Mouse (Mus musculus): ENCODE results near the gene Wnt9a. TPM values are rescaled to one million over a fixed set of nuclear protein-coding genes. Genes with fewer than 3 reads are reported as not detected.

Wnt9a gene
- polyA plus RNA-seq, 1 experiment from 2014 or later, result 2.5 TPM

DNA sequence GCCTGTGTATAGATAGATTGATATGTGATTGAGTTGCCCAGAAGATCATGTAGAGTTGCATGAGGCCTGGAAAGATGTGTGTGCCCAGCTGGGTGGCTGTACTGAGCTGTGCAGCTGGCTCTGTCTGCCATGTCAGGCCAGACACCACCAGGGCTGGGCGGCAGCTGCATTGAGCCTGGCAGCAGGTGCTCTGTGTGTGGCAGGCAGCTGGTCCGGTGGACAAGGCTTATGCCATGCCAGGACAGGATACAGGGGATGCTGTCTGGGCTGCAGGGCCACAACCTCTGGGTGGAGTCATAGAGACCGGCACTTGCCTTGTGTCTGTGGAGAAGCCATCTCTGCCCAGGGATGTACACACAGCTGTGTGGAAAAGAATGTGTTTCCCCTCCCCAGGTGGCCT, 16.3 kb downstream of the Wnt9a start:
- H3K4me3 ChIP-seq (ENCODE audit: low read depth, low read length), result no peak overlapping the region
- peaks cover 8% of the 10 kb centered on the region; the same call in 1 of the 2 replicates for H3K4me1 ChIP-seq (replicated peaks; ENCODE audit: control insufficient read depth, insufficient read depth, low read length)
- H3K4me2 ChIP-seq (ENCODE audit: low read length), result no peak overlapping the region
- no peak overlapping the region for H3K9ac ChIP-seq (ENCODE audit: low read length)
- no peaks in the 10 kb centered on the region for H3K36me3 ChIP-seq (ENCODE audit: control insufficient read depth, insufficient read depth, low read length)
- 82% methylated on average over 3 of the region's 3 CpGs for WGBS
- H3K27ac ChIP-seq (ENCODE audit: low read depth), result no peak overlapping the region
- DNase-seq (ENCODE audit: low spot score) (no peak), ATAC-seq (replicated peaks; ENCODE audit: low FRiP score, low TSS enrichment, low read depth) (no peak)
- H3K9me3 ChIP-seq (ENCODE audit: control insufficient read depth, low read length), result no peaks in the 10 kb centered on the region
- no peaks in the 10 kb centered on the region for H3K27me3 ChIP-seq (replicated peaks; ENCODE audit: control insufficient read depth, insufficient read depth, low read length)

DNA sequence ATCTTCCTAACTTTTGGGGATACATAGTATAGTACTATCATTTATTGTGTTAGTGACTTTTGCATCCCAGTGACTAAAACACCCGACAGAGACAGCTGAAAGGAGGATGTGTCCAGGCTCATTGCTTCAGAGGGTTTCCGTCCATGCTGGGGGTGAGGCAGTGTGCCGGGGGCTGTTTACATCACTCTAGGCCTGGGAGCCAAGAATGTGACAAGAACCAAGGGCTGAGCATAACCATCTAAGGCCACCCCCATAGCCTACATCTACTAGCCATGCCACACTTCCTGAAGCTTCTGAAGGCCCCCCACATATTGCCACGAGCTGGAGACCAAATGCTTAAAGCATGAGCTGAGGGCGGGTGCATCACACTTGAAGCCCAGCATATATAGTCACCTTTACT, 18.0 kb downstream of the Wnt9a start:
- Histone ChIP-seq H3K4me3 (ENCODE audit: low read depth, low read length) (no peak overlapping the region), H3K27me3 (replicated peaks; ENCODE audit: control insufficient read depth, insufficient read depth, low read length) (no peaks in the 10 kb centered on the region), H3K9me3 (ENCODE audit: control insufficient read depth, low read length) (no peaks in the 10 kb centered on the region), H3K4me2 (ENCODE audit: low read length) (no peak overlapping the region), H3K9ac (ENCODE audit: low read length) (no peak overlapping the region), H3K4me1 (replicated peaks; ENCODE audit: control insufficient read depth, insufficient read depth, low read length) (peaks cover 8% of the 10 kb centered on the region; the same call in 1 of the 2 replicates), H3K36me3 (ENCODE audit: control insufficient read depth, insufficient read depth, low read length) (no peaks in the 10 kb centered on the region), H3K27ac (ENCODE audit: low read depth) (no peak overlapping the region)
- ATAC-seq (replicated peaks; ENCODE audit: low FRiP score, low TSS enrichment, low read depth), result no peak
- no peak for DNase-seq (ENCODE audit: low spot score)
- 38% methylated on average over 5 of the region's 5 CpGs for WGBS

GRCm38 (mm10) chr11:59327625-59328024, 20.9 kb downstream of the Wnt9a start:
- Histone ChIP-seq H3K27me3 (replicated peaks; ENCODE audit: control insufficient read depth, insufficient read depth, low read length) (no peaks in the 10 kb centered on the region), H3K4me3 (ENCODE audit: low read depth, low read length) (no peak overlapping the region)
- WGBS, result 83% methylated on average over 18 of the region's 18 CpGs

DNA sequence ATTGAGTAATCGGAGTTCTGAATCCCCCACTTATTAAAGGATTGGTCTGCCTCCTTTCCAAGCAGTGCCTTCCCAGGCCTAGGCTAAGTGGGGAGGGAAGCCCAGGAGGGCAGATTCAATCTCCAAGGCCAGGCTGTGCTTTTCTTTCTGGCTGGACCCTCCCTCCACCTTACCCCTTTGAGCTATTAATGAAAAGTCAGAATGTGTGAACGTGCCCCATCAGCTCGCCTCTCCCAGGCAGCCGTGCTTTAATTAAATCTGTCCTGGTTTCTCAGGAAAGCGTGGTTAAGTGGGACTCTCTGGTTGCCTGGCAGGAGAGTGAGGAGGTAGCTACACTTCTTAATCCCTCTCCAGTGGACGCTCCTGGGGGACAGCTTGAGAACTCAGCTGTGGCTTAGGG, 22.9 kb downstream of the Wnt9a start:
- no peak for DNase-seq (ENCODE audit: low spot score)
- Histone ChIP-seq H3K9me3 (ENCODE audit: control insufficient read depth, low read length) (no peaks in the 10 kb centered on the region), H3K4me3 (ENCODE audit: low read depth, low read length) (no peak overlapping the region), H3K27me3 (replicated peaks; ENCODE audit: control insufficient read depth, insufficient read depth, low read length) (no peaks in the 10 kb centered on the region), H3K4me2 (ENCODE audit: low read length) (no peak overlapping the region), H3K4me1 (replicated peaks; ENCODE audit: control insufficient read depth, insufficient read depth, low read length) (peaks cover 8% of the 10 kb centered on the region; the same call in 1 of the 2 replicates), H3K36me3 (ENCODE audit: control insufficient read depth, insufficient read depth, low read length) (no peaks in the 10 kb centered on the region), H3K27ac (ENCODE audit: low read depth) (no peak overlapping the region), H3K9ac (ENCODE audit: low read length) (no peak overlapping the region)
- ATAC-seq (replicated peaks; ENCODE audit: low FRiP score, low TSS enrichment, low read depth), result no peak
- 49% methylated on average over 6 of the region's 6 CpGs for WGBS

More at GRCm38 (mm10) chr11:59327625-59328024, 20.9 kb downstream of the Wnt9a start:
- ATAC-seq (replicated peaks; ENCODE audit: low FRiP score, low TSS enrichment, low read depth), result no peak
- Histone ChIP-seq H3K9me3 (ENCODE audit: control insufficient read depth, low read length) (no peaks in the 10 kb centered on the region), H3K4me2 (ENCODE audit: low read length) (no peak overlapping the region), H3K4me1 (replicated peaks; ENCODE audit: control insufficient read depth, insufficient read depth, low read length) (peaks cover 8% of the 10 kb centered on the region; the same call in 1 of the 2 replicates), H3K36me3 (ENCODE audit: control insufficient read depth, insufficient read depth, low read length) (no peaks in the 10 kb centered on the region), H3K27ac (ENCODE audit: low read depth) (no peak overlapping the region), H3K9ac (ENCODE audit: low read length) (no peak overlapping the region)
- no peak for DNase-seq (ENCODE audit: low spot score)

DNA sequence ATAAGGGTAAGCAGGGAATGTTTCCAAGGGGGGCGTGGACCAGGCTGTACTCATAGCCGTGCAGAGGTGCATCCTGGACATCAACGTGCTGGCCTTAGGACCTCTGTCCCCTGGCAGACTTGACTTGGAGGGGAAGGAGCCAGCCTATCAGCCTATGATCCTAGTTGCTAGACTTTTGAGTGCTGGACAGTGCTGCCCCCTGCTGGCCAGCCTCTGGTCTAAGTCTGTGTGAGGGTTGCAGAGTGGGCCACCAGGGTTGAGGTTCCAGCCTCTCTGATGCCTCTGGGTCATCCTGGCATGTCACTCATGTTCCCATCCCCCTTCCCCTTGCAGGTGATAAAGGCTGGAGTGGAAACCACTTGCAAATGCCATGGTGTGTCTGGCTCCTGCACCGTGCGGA, 23.8 kb downstream of the Wnt9a start:
- no peaks in the 10 kb centered on the region for H3K9me3 ChIP-seq (ENCODE audit: control insufficient read depth, low read length)
- no peaks in the 10 kb centered on the region for H3K4me1 ChIP-seq (replicated peaks; ENCODE audit: control insufficient read depth, insufficient read depth, low read length)
- no peak overlapping the region for H3K9ac ChIP-seq (ENCODE audit: low read length)
- no peaks in the 10 kb centered on the region for H3K27me3 ChIP-seq (replicated peaks; ENCODE audit: control insufficient read depth, insufficient read depth, low read length)
- no peak overlapping the region for H3K4me3 ChIP-seq (ENCODE audit: low read depth, low read length)
- no peak; the same call in 1 of the 2 replicates for ATAC-seq (replicated peaks; ENCODE audit: low FRiP score, low TSS enrichment, low read depth)
- H3K4me2 ChIP-seq (ENCODE audit: low read length), result no peak overlapping the region
- H3K36me3 ChIP-seq (ENCODE audit: control insufficient read depth, insufficient read depth, low read length), result no peaks in the 10 kb centered on the region
- H3K27ac ChIP-seq (ENCODE audit: low read depth), result no peak overlapping the region
- DNase-seq (ENCODE audit: low spot score), result peak; percentile 83
- 49% methylated on average over 5 of the region's 5 CpGs for WGBS

- Histone ChIP-seq H3K9ac (ENCODE audit: low read length) (no peak overlapping the region), H3K4me2 (ENCODE audit: low read length) (no peak overlapping the region), H3K4me3 (ENCODE audit: low read depth, low read length) (no peak overlapping the region), H3K9me3 (ENCODE audit: control insufficient read depth, low read length) (no peaks in the 10 kb centered on the region), H3K27me3 (replicated peaks; ENCODE audit: control insufficient read depth, insufficient read depth, low read length) (no peaks in the 10 kb centered on the region), H3K27ac (ENCODE audit: low read depth) (no peak overlapping the region), H3K36me3 (ENCODE audit: control insufficient read depth, insufficient read depth, low read length) (no peaks in the 10 kb centered on the region), H3K4me1 (replicated peaks; ENCODE audit: control insufficient read depth, insufficient read depth, low read length) (peaks cover under 1% of the 10 kb centered on the region; the same call in 1 of the 2 replicates)
- DNase-seq (ENCODE audit: low spot score), result no peak
- WGBS, result 77% methylated on average over 16 of the region's 16 CpGs
- 0 out of 2 replicates have a peak, but pooled peaks have one; percentile 53 for ATAC-seq (replicated peaks; ENCODE audit: low FRiP score, low TSS enrichment, low read depth)
Measured at GRCm38 (mm10) chr11:59331167-59331869, 24.6 kb downstream of the Wnt9a start.

DNA sequence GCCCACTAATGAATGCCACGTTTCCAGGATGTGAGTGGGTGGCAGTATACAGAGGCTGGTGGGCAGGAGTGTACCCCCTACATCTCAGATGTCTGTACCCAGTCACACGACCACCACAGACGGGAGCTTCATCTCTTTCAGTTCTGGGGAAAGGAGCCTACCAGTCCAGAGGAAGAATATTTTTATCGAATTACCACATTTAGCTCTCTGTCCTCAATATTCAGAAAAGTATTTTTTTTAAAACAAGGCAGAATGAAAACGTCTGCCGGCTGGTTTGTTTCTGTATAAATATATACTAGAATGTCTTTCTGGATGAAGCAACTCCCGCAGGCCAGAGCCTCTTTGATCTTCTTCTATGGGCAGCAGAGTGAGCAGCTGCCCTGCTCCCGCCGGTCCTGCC, 26.2 kb downstream of the Wnt9a start:
- Histone ChIP-seq H3K27me3 (replicated peaks; ENCODE audit: control insufficient read depth, insufficient read depth, low read length) (no peaks in the 10 kb centered on the region), H3K27ac (ENCODE audit: low read depth) (no peak overlapping the region), H3K4me2 (ENCODE audit: low read length) (no peak overlapping the region), H3K4me3 (ENCODE audit: low read depth, low read length) (no peak overlapping the region), H3K36me3 (ENCODE audit: control insufficient read depth, insufficient read depth, low read length) (no peaks in the 10 kb centered on the region), H3K9ac (ENCODE audit: low read length) (no peak overlapping the region), H3K9me3 (ENCODE audit: control insufficient read depth, low read length) (no peaks in the 10 kb centered on the region), H3K4me1 (replicated peaks; ENCODE audit: control insufficient read depth, insufficient read depth, low read length) (peaks cover 6% of the 10 kb centered on the region; the same call in 1 of the 2 replicates)
- DNase-seq (ENCODE audit: low spot score), result no peak
- no peak for ATAC-seq (replicated peaks; ENCODE audit: low FRiP score, low TSS enrichment, low read depth)
- WGBS, result 39% methylated on average over 9 of the region's 9 CpGs

DNA sequence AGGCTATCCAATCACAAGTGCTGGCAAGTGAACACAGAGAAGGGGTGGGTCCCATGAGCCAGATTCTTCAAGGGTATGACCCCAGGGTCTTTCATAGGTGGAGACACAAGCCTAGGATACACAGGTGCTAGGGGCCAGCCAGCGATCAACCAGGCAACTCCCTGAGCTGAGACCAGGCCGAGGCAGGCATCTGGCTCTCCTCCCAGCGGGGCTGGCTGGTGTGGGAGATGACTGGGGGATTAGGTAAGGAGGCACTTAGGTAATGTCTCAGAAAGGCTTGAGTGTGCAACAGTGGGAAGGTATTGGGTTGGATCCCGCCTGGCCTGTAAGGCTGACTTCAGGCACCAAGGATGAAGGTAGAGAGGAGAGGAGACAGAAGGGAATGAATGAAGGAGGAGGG, 28.4 kb downstream of the Wnt9a start:
- 77% methylated on average over 4 of the region's 4 CpGs for WGBS
- peaks cover 6% of the 10 kb centered on the region; the same call in 1 of the 2 replicates for H3K4me1 ChIP-seq (replicated peaks; ENCODE audit: control insufficient read depth, insufficient read depth, low read length)
- no peaks in the 10 kb centered on the region for H3K36me3 ChIP-seq (ENCODE audit: control insufficient read depth, insufficient read depth, low read length)
- ATAC-seq (replicated peaks; ENCODE audit: low FRiP score, low TSS enrichment, low read depth) (no peak), DNase-seq (ENCODE audit: low spot score) (no peak)
- H3K9ac ChIP-seq (ENCODE audit: low read length), result no peak overlapping the region
- no peaks in the 10 kb centered on the region for H3K27me3 ChIP-seq (replicated peaks; ENCODE audit: control insufficient read depth, insufficient read depth, low read length)
- no peak overlapping the region for H3K27ac ChIP-seq (ENCODE audit: low read depth)
- no peak overlapping the region for H3K4me2 ChIP-seq (ENCODE audit: low read length)
- H3K4me3 ChIP-seq (ENCODE audit: low read depth, low read length), result no peak overlapping the region
- no peaks in the 10 kb centered on the region for H3K9me3 ChIP-seq (ENCODE audit: control insufficient read depth, low read length)

GRCm38 (mm10) chr11:59335942-59336341, 29.2 kb downstream of the Wnt9a start:
- WGBS, result 69% methylated on average over 2 of the region's 2 CpGs
- ATAC-seq (replicated peaks; ENCODE audit: low FRiP score, low TSS enrichment, low read depth), result no peak
- H3K27ac ChIP-seq (ENCODE audit: low read depth), result no peak overlapping the region
- H3K9me3 ChIP-seq (ENCODE audit: control insufficient read depth, low read length), result no peaks in the 10 kb centered on the region
- H3K27me3 ChIP-seq (replicated peaks; ENCODE audit: control insufficient read depth, insufficient read depth, low read length), result no peaks in the 10 kb centered on the region
- no peak overlapping the region for H3K4me3 ChIP-seq (ENCODE audit: low read depth, low read length)
- no peak overlapping the region for H3K9ac ChIP-seq (ENCODE audit: low read length)
- H3K4me2 ChIP-seq (ENCODE audit: low read length), result no peak overlapping the region
- no peak for DNase-seq (ENCODE audit: low spot score)
- peaks cover 6% of the 10 kb centered on the region; the same call in 1 of the 2 replicates for H3K4me1 ChIP-seq (replicated peaks; ENCODE audit: control insufficient read depth, insufficient read depth, low read length)
- no peaks in the 10 kb centered on the region for H3K36me3 ChIP-seq (ENCODE audit: control insufficient read depth, insufficient read depth, low read length)

Measured in intestine, embryonic 14.5 days (tissue).